Mouse (Mus musculus) 3134 (cell line): ENCODE data around the gene Maz.
A peak's percentile ranks its signal among the peaks of the same experiment; 100 is the strongest.

Experiments used
- DNase-seq: peaks from one replicate; pipeline ENCODE4 v3.0.0-alpha.2; 2011; ENCODE audit warnings: low spot score; ENCODE audit not compliant: insufficient read length; ENCODE audit errors: extremely low read depth

The Maz gene

DNA sequence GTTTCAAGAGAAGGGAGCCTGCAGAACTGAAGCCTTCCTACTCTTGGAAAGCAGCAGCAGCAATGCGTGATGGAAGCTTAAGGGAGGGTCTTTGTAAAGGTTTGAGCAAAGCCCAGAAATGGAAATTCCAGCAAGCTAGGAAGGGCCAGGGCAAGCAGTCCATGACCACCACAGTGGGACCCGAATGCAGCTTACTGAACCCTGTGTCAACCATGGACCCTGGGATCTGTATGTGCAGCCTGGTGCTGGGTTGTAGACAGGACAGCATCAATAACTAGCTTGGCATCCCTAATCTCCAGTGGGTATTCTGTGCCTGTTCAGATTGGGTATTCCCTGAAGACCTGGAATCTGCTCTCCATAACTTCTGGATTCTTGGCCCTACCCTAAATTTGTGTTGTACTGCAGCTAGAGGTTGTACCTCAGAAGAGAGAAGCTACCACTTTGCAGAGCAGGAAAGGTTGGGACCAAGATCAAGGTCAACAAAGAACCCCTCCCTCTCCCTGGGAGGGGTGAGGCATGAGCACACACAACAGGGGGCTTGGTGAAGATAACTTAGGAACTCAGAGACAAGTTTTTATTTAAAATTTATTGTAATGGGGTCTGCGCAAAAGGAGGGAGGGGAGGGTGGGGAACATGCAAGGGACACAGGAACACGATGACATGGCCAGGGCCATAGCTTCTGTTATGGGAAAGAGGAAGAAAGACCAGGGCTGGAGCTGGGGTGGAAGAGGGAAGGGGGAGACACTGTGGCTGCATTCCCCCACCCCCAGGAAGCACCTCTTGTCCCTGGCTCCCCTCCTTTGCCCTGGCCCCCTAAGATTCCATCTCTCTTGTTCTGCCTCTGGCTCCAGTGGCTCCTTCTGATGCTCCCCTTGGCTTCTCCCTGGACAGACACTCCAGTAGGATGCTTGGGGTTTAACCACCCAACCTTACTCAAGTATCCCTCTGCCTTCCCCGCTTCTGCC lies 5.0 kb downstream of the Maz start:
- no peak for DNase-seq

DNA sequence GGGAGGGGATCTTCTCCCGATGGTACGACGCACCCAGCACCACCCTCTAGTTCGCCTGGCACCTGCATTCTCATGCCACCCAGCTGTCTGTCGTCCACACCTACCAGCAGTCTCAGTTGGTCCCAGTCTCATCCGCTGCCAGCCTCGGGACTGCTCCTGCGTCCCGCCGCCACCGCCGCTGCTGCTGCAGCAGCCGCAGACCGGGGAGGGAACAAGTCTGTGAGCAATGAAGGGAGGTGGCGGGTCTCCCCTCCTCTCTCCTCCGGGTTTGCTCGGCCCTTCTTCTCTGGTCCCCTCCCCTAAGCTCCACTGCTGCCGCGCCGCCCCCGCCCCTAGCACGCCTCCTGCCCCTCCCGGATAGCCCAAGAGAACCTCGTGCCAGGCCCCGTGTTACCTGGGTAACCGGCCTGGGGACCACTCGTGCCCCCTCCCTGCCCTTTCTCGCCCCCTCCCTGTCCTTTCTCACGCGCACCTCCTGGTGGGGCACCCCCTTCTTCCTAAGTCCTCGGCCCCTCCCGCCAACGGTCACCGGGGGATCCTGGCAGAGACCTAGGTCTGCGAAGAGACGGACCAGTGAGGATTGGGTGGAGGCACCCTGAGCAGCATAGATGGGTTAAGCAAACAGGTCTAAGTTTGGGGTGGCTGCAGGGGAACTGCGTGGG lies 5.8 kb downstream of the Maz start, which contains the start of the genes Gm42742 and Prrt2:
TSS of gene Gm42742 (minus strand) at position 197 of the 662 bp plus-strand sequence.
TSS of gene Prrt2 (minus strand) at position 311 of the 662 bp plus-strand sequence.
- DNase-seq, result peak; percentile 49

DNA sequence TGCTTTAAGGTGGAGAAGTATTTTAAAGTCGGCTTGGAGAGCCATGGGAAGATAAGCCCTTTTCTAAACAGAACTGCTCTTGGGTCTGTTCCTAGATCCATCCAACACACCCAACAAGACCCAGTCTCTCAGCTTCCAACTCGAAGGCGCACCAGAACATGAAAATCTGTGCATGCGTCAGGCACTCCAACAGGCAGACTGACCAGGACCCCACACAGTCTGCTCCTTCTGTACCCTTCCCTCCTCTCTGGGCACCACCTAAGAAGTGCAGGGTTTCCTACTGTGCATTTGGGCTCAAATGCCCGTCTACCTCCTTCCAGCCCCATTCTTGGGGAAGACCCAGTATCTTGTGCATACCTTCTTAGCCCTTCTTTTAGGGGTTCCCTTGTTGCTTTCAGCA lies 6.3 kb downstream of the Maz start:
- no peak for DNase-seq

DNA sequence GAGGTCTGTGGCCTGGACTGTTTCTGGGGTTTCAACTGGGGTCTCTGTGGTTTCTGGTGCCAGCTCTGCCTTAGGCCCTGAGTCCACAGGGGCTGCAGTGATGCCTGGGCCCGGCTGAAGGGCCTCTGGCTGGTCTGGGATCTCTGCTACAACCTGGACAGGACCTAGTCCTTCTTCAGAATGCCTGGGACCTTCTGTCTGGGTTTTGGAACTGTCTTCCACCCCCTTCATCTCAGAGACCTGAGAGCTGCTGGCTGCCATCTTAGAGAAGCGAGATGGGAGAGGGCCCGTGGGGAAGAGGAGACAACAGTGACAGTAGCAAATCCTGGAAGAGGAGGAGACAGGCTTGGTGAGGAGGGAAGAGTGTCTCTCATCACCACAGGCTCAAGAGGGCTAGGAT lies 6.8 kb downstream of the Maz start:
- no peak for DNase-seq

DNA sequence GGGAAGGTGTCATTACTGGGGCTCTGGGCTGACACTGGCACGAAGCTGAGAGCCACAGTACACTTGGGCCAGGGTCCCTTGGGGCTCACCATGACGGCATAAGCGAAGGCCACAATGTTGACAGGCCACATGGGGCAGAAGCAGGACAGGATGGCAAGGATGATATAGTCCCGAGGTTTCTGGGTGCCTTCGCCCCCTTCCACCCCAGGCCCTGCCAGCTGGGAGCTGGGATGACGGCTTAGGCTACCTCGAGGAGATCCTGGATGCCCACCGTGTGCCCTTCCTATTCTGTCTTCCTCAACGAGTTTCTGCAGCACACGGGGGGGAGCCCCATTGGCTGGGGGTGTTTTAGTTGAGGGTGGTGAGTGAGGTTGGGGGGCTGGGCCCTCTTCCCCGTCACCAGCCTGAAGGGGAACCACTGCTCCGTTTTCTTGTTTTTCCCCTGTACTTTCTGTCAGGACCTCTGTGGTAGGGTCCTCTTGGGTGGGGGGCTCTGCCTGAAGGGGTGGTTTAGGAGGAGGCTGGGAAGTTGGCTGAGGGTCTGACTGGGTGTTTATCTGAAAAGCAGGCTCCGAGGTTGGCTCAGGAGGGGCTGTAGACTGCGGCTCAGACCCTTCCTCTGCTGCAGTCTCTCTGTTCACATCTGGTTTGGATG lies 7.4 kb downstream of the Maz start:
- DNase-seq, result no peak

DNA sequence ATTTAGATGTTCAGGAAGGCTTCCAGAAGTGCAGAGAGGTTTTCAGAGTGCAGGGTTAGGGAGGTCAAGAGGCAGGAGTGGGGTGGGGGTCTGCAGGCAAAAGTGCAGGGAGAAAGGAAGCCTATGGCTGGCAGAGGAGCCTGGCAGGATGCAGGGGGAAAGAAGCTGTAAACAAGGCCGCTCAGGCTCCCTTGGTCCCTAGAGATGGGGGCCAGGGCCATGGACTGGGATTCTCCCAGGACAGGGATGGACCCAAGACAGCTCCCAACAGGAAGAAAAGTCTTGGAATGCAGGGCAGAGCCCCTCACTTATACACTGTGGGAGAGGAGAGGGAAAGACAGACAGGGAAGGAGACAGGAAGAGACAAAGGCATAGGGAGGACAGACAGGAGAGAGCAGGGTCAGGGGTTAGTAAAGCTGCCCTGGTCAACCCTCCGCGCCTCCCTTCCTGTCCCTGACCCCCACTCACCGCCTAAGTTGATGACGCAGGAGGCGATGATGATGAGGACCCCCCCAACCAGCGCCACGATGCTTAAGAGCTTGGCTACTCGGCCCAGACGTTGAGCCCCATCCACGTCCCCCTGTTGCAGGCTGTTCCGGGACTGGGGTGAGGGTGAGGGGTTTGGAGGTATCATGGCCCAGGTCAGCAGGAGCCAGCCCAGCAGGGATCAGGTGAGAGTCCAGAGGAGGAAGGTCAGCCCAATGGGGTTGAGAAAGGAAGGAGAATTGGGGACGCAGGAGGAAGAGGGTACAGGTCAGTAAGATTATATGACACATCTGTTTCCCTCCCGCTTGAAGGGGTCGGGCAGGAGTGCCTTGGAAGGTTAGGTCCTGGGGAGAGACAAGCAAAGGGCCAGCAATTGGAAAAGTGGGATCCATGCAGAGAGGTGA lies 8.2 kb downstream of the Maz start:
- no peak for DNase-seq

DNA sequence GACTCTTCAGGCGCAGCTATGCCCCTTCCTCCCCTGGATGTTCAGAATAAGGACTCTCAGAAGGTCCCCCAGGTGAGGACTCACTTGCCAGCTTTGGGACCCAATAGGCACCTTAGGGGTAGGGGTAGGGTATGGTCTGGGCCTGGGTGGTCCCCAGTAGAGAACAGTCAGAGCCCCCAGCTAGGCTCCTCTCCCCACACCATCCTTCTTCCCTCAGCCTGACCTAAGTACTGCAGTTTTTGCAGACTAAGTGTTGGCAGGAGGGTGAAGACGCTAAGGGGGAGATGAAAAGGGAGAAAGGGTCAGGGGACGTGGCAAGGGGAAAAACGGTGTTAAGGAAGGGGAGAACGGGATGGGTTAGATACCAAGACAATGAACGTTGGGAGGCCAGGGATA lies 8.9 kb downstream of the Maz start:
- no peak for DNase-seq

DNA sequence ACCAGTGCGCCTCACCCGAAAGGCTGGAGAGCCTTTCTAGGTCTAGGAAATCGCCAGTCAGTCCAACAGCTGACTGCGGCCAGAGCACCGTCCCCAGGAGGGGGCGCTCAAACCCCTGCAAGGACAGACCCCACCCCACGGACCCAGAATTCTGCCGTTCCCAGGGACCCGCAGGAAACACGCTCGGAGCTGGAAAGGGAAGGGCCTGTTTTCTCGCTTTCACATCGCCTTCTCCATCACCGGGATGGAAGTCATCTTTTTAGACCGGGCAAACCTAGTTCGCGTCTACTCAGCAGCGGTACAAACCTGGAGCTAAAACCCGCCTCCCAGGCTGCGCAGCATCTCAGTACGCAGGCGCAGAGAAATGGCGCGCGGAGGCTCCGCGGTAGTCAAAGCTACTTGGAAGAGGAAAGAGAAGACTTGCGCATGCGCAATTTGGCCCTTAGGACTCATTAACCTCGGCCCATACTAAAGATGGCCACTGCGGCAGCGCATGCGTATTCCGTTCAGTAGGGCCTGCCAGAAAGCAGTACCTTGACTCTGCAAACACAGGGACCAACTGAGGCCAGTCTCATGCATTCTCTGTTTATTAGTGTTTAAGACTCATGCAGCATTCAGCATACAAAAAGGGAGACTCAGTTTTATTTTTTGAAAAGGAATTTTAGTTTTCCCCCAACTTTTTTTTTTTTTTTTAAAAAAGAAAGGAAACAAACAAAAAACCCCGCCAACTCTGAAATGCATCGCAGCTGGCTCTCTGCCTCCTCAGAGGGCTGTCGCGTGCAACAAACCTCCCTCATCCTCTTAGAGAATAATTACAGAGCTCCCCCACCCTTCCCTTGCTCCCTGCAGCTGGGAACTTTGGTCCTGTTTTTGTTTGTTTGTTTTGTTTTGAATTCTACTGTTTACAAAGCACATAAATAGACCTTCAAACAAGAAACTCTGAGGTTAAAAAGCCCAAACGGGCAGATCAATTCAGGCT lies 9.6 kb downstream of the Maz start, which contains the start of gene Pagr1a:
TSS of gene Pagr1a (minus strand) at position 382 of the 979 bp plus-strand sequence.
- peak; percentile 96 for DNase-seq

DNA sequence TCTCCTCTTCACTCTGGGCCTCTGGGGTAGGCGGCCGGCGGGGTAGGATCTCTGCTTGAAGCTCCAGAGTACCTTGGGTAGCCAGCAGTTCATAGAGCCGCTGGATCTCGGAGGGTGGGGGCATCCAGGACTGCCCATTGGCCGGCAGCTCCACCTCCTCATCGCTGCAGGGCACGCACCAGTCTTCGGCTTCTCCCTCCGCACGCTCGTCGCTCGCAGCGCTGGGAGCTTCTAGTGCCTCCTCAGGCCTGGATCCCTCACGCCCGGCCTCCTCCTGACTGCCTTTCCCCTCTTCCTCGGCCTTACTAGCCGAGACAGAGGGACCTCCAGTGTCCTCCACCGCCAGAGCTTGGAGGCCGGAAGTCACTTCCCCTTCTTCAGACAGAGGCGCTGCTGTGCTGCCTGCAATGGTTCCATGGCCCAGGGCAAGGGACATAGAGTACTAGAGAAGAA lies 10.3 kb downstream of the Maz start:
- peak; percentile 83 for DNase-seq

DNA sequence TGATC lies 10.6 kb downstream of the Maz start, which contains the start of gene Pagr1b:
TSS of gene Pagr1b (minus strand) at position 4 of the 5 bp plus-strand sequence.
- no peak for DNase-seq

DNA sequence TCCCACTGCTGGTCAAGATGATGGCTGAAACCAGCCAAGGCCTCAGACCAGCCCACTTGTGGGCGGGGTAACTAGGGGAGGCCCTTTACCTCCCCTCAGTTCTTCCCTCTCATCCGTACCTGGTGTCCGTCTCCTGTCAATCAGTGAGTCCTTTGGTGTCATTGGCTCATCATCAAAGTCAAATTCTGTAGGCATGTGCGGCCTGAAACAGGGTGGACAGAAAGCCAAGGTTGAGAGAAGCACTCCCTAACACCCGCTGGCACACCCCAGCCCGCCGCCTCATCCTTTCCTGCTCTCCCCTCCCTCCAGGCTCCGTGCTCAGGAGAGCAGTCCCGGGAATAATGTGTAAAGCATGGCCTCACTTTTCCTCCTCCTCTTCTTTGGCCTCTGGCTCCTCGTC lies 10.8 kb downstream of the Maz start:
- DNase-seq, result peak; percentile 78

DNA sequence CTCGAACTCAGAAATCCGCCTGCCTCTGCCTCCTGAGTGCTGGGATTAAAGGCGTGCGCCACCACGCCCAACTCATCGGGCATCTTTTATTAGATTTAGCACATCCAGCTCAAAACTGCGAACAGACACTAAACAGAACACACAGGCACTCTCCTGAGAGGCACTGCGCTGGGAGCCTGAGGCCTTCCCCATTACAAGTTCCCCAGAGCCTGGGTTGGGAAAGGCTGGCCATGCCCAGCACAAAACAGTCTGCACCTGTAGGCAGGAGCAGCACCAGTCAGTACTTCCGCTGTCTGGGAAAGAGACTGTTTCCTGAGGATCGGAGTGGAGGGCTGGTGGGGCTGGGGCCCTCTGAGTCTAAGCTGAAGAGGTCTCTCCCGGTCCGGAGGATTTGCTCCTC lies 11.8 kb downstream of the Maz start:
- DNase-seq, result no peak

DNA sequence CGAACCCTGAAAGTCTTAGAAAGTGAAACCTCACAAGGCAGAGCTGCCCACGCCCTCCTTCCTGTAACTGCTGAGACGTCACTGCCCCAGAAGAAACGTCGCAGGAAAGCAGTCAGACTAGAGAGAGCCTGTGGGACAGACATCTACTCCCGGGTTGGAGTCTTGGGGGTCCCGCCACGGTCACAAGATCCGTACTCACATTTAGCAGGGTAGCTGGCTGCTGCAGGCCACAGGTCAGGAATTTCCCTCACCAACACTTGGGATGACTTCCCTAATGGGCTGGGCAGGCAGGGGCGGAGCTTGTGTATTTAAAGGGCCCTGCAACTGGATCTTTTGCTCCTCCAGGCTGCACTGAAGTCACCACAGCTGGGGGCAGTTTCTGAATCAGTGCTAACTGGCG lies 12.5 kb downstream of the Maz start, which contains the start of gene Mvp:
TSS of gene Mvp (minus strand) at position 302 of the 400 bp plus-strand sequence.
- peak; percentile 75 for DNase-seq

DNA sequence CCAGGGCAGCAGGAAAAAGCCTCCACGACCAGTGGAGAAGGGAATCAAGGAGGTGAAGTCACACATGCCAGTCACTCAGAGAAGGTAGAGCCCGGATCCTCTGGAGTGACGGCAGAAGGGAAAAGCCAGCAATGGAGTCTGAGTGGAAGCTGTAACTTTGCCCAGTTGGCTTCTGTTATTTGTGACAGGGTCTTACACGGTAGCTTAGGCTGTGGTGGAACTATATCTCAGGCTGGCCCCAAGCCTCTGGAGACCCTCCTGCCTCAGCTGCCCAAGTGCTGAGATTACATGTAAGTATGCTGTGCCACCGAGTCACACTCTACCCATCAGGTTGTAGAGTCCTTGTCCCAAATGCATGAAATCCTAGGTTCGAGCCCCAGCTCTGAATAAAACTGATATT lies 13.5 kb downstream of the Maz start:
- no peak for DNase-seq

DNA sequence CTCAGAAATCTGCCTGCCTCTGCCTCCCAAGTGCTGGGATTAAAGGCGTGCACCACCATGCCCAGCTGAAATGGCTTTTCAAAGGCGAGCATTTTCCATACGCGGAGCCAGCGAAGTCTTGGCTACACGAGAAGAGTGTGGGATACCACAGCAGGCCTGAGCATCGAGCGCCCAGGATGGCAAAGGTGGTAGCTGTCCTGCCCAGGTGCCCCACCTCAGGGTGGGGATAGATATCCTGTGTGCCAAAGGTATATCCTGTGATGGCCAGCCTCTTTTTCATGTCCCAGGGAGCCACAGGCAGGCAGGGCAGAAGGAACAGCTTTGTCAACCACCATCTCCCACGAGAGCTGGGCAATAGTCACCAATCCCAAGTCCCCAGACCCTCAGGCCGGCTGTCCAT lies 14.0 kb downstream of the Maz start:
- no peak for DNase-seq

DNA sequence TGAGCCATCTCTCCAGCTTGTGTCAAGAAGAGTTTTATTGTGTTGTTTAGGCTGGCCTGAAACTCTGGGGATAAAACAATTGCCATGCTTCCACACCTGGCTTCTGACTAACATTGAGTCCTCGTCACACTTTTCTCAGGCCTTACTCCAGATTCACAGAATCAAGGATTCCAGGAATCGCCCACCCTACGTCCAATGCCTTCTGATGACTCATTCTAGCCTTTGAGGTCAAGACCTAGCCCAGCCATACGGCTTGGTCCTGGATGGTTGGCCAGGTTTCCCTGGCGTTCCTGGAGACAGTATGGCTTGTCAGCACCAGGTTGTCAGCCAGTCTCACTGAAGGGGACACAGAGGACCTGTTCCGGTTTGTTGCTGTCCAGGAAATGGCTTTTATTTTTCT lies 14.5 kb downstream of the Maz start:
- no peak for DNase-seq

DNA sequence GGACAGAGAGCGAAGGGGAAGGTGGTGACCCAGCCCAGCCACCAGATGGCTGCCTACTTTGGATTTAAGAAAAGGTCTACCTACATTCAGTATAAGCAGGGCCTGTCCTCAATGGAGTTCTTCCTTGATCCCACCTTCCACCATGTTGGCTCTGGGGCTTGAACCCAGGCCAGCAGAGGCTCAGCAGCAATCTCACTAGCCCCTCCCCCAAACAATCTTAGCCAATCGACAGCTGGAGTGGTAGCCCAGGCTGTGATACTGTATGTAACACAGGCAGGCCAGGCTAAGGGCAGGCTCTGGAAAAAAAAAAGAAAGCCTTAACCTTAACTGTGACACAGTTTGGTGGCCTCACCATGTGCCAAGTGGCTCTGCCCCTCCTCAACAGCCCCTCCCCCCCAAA lies 15.1 kb downstream of the Maz start:
- DNase-seq, result no peak

DNA sequence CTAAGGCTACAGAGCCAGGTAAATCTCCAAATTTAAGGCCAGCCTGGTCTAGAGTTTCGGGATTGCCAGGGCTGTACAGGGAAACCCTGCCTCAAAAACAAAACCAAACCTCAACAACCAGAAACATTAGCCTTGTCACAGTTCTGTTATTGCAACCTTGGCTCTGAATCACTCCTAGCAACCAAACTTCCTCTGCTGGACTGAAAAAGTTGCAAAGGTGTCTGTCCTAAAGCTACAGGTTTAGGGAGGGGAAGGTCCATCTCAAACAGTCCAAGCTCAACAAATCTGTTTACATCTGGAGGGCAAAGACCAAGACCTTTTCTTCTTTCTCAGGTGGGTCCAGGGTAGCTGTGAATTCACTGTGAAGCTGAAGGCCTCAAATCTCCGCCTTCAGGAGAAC lies 15.8 kb downstream of the Maz start:
- DNase-seq, result no peak

DNA sequence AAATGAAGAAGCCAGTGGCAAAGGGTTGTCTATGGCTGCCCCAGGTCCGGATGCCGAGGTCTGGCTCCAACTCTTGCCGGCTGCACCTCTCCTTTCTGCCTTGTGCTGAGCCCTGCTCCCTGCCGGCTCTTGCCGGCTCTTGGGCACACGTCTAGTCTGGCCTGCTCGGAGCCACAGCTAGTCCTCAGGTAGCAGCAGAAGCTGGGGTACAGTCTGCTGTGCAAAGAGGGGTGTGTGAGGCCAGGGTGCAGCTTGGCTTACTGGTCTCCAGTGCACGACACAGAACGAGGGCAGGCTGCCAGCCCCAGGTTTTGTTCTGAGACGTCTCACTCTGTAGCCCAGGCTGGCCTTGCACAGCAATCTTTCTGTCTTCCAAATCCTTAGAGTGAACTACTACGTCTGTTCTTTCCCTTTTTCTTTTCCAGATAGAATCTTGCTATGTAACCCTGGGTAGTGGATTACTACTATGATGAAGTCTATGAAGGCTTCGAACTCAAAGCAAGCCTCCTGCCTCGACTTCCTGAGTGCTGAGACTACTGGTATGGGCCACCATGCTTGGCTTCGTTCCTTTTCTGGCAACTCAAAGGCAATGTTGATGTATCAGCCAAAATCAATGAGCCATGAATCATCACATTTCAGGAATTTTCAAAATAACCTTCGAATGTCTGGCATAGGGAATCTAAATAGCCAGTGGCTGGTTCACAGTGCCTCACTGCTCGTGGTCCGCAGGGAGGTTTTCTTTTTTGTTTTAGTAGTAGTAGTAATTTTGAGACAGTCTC lies 17.3 kb downstream of the Maz start:
- DNase-seq, result no peak
